Mouse (Mus musculus) gastrocnemius, adult 2 months (tissue): ENCODE data around the gene Atg4d. TPM values are rescaled to one million over a fixed set of nuclear protein-coding genes. Genes with fewer than 3 reads are reported as not detected.

Source experiments
- DNase-seq: peaks from one replicate; pipeline ENCODE4 v3.0.0; 2022
- H3K27ac ChIP-seq: fragments of 200-600 bp; 2 replicates; pipeline ENCODE4 v1.8.1; 2022; ENCODE audit warnings: mild to moderate bottlenecking
- H3K4me3 ChIP-seq: fragments of 200-600 bp; 2 replicates; pipeline ENCODE4 v1.8.1; 2022; ENCODE audit warnings: mild to moderate bottlenecking, moderate library complexity
- CTCF ChIP-seq: fragments of 200-600 bp; IDR thresholded peaks from 2 replicates; pipeline ENCODE4 v1.8.1; 2022; ENCODE audit warnings: antibody characterized with exemption, mild to moderate bottlenecking, moderate library complexity
- intact Hi-C: fragments of 180-260 bp; cut with DNase I; formaldehyde crosslinking; loops from one replicate; pipeline ENCODE4 v1.15.1; 2025
- total RNA-seq, 2 experiments: library from RNA; stranded (reverse); gene quantifications; 2 replicates each; pipeline ENCODE4 v1.2.3; 2021

The Atg4d gene
- total RNA-seq, 2 experiments from 2014 or later = 68.0 to 77.4 TPM

DNA sequence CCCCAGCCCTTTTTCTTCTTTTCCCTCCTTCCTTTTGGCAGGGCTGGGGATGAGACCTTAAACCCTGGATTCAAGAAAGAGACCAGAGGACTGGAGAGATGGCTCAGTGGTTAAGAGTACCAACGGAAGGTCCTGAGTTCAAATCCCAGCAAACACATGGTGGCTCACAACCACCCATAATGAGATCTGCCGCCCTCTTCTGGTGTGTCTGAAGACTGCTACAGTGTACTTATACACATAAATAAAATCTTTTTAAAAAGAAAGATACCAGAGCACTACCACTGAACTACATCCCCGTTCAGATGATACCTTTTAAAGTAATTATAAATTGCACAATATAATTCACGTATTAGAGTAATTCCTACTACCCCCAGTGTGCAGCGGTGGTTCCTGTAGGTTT, 32.2 kb upstream of the Atg4d start:
- intact Hi-C loops = no loop called here
- TF ChIP-seq CTCF = peak; percentile 22; the same call in 1 of the 2 replicates
- no peak for DNase-seq
- no peak overlapping the region for H3K4me3 ChIP-seq
- no peak overlapping the region for H3K27ac ChIP-seq

DNA sequence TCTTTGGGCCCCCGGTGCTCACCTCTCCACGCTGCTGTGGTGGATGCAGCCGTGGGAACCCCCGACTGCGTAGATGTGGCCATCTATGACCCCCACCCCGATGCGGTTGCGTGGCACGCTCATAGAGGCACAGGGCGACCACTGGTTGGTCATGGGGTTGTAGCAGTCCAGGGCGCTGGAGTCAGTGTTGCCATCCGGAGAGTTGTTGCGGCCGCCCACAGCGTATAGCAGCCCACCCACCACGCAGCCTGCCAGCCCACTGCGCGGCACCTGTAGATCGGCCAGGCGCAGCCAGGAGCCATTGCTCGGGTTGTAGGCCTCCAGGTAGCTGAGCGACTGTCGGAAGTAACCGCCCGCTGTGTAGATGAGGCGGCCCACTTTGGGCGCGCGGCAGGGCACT, 31.7 kb upstream of the Atg4d start:
- TF ChIP-seq CTCF = no peak
- no peak for DNase-seq
- intact Hi-C loops = no loop called here
- no peak overlapping the region for H3K27ac ChIP-seq
- H3K4me3 ChIP-seq = no peak overlapping the region

DNA sequence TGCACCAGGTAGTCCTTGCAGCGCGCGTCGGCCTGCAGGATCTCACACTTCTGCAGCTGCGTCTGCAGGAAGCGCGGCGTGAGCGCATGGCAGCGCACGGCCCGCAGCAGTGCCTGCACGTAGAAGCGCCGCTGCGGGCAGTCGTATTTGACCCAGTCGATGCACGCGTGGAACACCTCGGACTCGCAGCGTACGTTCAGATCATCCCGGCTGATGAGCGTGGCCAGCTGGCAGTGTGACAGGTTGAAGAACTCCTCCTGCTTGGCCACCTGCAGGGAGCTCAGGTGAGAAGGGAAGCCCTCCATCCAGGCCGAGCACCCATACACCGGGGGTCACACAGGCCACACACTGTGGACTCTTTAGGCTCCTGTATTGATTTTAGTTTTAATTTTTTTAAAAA, 31.3 kb upstream of the Atg4d start:
- no peak for DNase-seq
- no peak for TF ChIP-seq CTCF
- H3K4me3 ChIP-seq = no peak overlapping the region
- intact Hi-C loops = no loop called here
- no peak overlapping the region for H3K27ac ChIP-seq

DNA sequence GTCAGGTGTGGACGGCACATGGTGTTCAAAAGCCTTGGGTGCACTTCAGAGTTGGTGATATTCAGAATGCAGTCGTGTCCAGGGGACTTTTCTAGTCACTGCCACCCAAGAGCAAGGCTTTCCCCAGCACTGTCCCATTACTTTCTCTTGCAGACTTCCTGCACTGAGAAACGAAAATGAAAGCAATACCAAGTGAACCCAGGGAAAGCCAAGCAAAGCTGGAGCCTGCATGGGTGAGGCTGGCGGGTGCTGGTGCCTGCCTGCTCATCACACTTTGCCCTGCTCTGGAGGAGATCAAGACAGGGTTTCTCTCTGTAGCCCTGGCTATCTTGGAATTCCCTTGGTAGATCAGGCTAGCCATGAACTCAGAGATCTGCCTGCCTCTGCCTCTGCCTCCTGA, 29.8 kb upstream of the Atg4d start:
- no peak for TF ChIP-seq CTCF
- H3K27ac ChIP-seq = peak overlapping the region; percentile 38; the same call in 1 of the 2 replicates
- H3K4me3 ChIP-seq = peak overlapping the region; percentile 26
- intact Hi-C loops = no loop called here
- DNase-seq = no peak

DNA sequence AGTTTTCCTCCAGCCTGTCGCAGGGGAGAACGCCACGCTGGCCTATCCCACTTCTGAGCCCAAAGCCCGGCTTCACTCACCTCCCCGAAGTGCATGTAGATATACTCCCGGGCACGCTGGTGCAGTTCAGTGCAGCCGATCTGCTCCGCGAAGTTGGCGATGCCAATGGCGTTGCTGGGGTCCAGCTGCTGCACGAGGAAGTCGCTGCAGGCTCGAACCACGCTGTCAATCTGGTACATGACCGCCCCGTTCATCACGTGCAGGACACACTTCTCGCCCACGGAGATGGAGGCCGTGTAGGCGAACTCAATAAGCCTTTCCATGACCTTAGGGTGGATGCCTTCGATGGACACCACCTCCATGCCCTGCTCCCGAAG, 28.1 kb upstream of the Atg4d start:
- intact Hi-C loops = no loop called here
- Histone ChIP-seq H3K4me3 (peak overlapping the region; percentile 84), H3K27ac (peak overlapping the region; percentile 98)
- TF ChIP-seq CTCF = no peak
- no peak for DNase-seq

DNA sequence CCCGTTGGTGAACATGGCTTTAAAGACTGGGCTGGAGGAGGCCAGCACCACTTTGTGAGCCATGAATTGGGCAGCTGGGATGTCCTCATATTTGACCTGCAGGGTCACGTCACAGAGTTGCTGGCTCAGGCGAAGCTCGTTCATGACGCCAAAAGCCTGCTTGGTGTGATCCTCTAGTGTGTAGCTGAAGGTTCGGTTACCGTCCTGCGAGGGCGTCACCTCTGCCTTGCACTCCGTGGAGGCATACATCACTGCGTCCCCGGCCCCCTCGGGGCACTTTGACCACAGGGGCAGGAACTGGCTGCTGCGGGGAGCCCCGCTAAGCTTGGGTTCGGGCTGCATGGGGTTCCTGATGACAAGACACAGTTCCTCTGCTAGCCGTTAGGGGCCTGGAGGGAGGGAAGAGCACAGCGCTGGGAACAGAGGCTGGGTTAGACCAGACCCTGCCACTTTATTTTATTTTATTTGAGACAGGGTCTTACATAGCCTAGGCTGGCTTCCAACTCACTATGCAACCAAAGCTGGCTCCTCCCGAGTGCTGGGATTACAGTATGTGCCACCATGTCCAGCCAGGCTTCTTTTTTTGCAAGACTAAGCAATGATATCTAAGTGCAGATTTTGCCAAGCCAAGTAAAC, 27.6 kb upstream of the Atg4d start:
- peak overlapping the region; percentile 84 for H3K4me3 ChIP-seq
- peak overlapping the region; percentile 98 for H3K27ac ChIP-seq
- intact Hi-C loops = loop anchor here (2.0 kb wide), 1 partner anchor 27 kb away; the partner anchor contains the start of gene Atg4d
- DNase-seq = peak; percentile 56
- TF ChIP-seq CTCF = peak; percentile 44

- Histone ChIP-seq H3K27ac (peak overlapping the region; percentile 98), H3K4me3 (peak overlapping the region; percentile 84)
- DNase-seq = no peak
- intact Hi-C loops = loop anchor here (2.0 kb wide), 1 partner anchor 27 kb away; the partner anchor contains the start of gene Atg4d
- TF ChIP-seq CTCF = no peak
Observed at GRCm38 (mm10) chr9:21238004-21238732, 26.9 kb upstream of the Atg4d start.

GRCm38 (mm10) chr9:21238733-21239464, 26.2 kb upstream of the Atg4d start, which contains the start of gene Keap1:
TSS of gene Keap1 (minus strand) at chr9:21239361.
- peak; percentile 91 for DNase-seq
- no peak; the same call in 1 of the 2 replicates for TF ChIP-seq CTCF
- intact Hi-C loops = loop anchor here (2.0 kb wide), 1 partner anchor 26 kb away; the partner anchor contains the start of gene Atg4d
- Histone ChIP-seq H3K27ac (peak within 1 kb of the TSS; percentile 98), H3K4me3 (peak within 1 kb of the TSS; percentile 84)

DNA sequence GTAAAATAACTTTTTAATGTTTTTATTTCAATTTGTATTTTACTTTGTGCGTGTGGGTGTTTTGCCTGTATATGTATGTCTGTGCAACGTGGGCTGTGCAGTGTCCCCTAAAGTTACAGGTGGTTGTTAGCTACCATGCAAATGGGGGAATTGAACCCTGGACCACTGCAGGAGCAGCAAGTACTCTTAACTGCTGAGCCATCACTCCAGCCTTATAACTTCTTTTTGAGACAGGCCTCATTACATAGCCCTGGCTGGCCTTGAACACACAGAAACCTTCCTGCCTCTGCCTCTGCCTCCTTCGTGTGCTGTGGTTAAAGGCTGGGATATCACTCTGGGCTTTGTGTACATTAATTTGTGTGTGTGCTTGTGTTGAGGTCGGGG, 25.6 kb upstream of the Atg4d start:
- intact Hi-C loops = loop anchor here (2.0 kb wide), 1 partner anchor 25 kb away; the partner anchor contains the start of gene Atg4d
- Histone ChIP-seq H3K4me3 (peak overlapping the region; percentile 84), H3K27ac (peak overlapping the region; percentile 98)
- no peak for DNase-seq
- no peak for TF ChIP-seq CTCF

DNA sequence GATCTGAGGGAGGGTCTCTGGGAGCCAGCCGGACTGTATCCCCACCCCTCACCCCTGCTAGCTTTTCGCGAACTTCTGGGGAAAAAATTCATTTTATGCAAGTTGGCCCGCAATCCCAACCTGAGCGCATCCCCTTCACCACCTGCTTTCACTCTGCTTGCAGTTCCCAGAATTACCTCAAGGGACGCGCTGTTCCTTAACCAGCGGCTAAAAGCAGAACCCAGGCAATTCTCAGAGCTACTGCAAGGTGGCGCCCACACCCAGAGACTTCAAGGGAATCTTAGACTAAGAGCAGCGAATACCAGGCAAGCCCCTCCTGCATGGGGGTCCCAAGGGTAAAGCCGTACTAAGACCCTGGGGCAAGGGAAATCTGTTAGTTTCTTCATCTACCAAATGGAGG, 23.8 kb upstream of the Atg4d start:
- intact Hi-C loops = no loop called here
- H3K4me3 ChIP-seq = no peak overlapping the region
- no peak overlapping the region for H3K27ac ChIP-seq
- peak; percentile 93 for TF ChIP-seq CTCF
- DNase-seq = peak; percentile 79

- no peak for TF ChIP-seq CTCF
- peak overlapping the region; percentile 73 for H3K4me3 ChIP-seq
- intact Hi-C loops = no loop called here
- no peak for DNase-seq
- no peak overlapping the region for H3K27ac ChIP-seq
Observed at GRCm38 (mm10) chr9:21243826-21244427, 21.2 kb upstream of the Atg4d start.

DNA sequence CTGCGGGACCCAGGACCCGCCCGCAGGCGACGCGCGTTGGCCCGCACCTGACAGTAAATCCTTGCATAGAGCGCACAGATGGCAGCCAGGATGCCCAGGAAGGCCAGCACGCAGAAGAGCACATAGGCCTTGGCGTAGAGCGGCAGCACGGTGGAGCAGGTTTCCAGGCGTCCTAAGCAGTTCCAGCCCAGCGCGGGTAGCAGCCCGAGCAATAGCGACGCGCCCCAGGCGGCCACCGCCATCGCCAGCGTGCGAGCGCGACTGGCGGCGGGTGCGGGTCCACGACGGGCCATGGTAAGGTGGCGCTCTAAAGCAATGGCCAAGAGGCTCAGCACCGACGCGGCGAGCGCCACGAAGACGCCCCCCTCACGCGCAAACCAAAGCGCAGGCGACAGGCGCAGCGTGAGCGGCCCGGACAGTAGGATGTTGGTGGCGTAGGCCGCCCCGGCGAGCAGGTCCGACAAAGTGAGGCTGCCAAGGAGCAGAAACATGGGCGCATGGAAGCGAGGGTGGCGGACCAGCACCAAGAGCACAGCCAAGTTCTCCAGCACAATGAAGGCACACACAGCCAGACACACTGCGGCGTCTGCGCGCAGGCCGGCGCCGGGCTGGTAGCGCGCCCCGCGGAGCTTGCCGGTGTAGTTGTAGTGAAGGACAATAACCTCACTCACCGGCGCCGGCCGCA, 20.5 kb upstream of the Atg4d start:
- peak; percentile 49 for DNase-seq
- no peak for TF ChIP-seq CTCF
- intact Hi-C loops = no loop called here
- H3K4me3 ChIP-seq = peak overlapping the region; percentile 73
- no peak overlapping the region for H3K27ac ChIP-seq
